Mouse (Mus musculus) hindbrain, embryonic 15.5 days (tissue): Measurements from ENCODE around the gene Cmip. TPM values are rescaled to one million over a fixed set of nuclear protein-coding genes. Genes with fewer than 3 reads are reported as not detected.

Source experiments
- ATAC-seq: fragments of 200-750 bp; cut with Nextera tagmentation; 2 replicates; pipeline ENCODE4 v1.8.0; 2017; ENCODE audit warnings: low read depth, moderate number of reproducible peaks, moderate TSS enrichment; ENCODE audit not compliant: low FRiP score
- H3K27ac ChIP-seq: fragments of 300-500 bp; sonication (generic); replicated peaks from 2 replicates; pipeline ENCODE4 v1.5.1; 2015; ENCODE audit warnings: mild to moderate bottlenecking, inconsistent platforms
- H3K27me3 ChIP-seq: fragments of 300-500 bp; sonication (generic); 2 replicates; pipeline ENCODE4 v1.6.1; 2015; ENCODE audit warnings: control low read depth, inconsistent platforms
- H3K36me3 ChIP-seq: fragments of 300-500 bp; sonication (generic); 2 replicates; pipeline ENCODE4 v1.6.1; 2015; ENCODE audit warnings: control low read depth, inconsistent platforms
- H3K4me1 ChIP-seq: fragments of 300-500 bp; sonication (generic); replicated peaks from 2 replicates; pipeline ENCODE4 v1.6.1; 2015; ENCODE audit warnings: control low read depth, inconsistent platforms
- H3K4me2 ChIP-seq: fragments of 300-500 bp; sonication (generic); 2 replicates; pipeline ENCODE4 v1.6.1; 2015; ENCODE audit warnings: moderate library complexity, mild to moderate bottlenecking, inconsistent platforms
- H3K4me3 ChIP-seq: fragments of 300-500 bp; sonication (generic); 2 replicates; pipeline ENCODE4 v1.5.1; 2015; ENCODE audit warnings: mild to moderate bottlenecking, inconsistent platforms
- H3K9ac ChIP-seq: fragments of 300-500 bp; sonication (generic); 2 replicates; pipeline ENCODE4 v1.6.1; 2015; ENCODE audit warnings: inconsistent platforms
- H3K9me3 ChIP-seq: fragments of 300-500 bp; sonication (generic); 2 replicates; pipeline ENCODE4 v1.6.1; 2016; ENCODE audit warnings: control low read depth, inconsistent platforms
- WGBS: fragments of 180-500 bp; shearing (Covaris S2); methylation state at CpG from one replicate; pipeline ENCODE4 v1.1.7; 2015; 5-methylcytosine and 5-hydroxymethylcytosine counted together
- polyA plus RNA-seq: library from polyadenylated mRNA; unstranded; fragments of >200 nt; fragmentation: Nextera tagmentation; extraction: Ambion mirVana; gene quantifications from 2 replicates; pipeline ENCODE4 v1.2.1, GENCODE M21; 2015

Cmip gene
- polyA plus RNA-seq, 1 experiment from 2014 or later: 203 TPM

DNA sequence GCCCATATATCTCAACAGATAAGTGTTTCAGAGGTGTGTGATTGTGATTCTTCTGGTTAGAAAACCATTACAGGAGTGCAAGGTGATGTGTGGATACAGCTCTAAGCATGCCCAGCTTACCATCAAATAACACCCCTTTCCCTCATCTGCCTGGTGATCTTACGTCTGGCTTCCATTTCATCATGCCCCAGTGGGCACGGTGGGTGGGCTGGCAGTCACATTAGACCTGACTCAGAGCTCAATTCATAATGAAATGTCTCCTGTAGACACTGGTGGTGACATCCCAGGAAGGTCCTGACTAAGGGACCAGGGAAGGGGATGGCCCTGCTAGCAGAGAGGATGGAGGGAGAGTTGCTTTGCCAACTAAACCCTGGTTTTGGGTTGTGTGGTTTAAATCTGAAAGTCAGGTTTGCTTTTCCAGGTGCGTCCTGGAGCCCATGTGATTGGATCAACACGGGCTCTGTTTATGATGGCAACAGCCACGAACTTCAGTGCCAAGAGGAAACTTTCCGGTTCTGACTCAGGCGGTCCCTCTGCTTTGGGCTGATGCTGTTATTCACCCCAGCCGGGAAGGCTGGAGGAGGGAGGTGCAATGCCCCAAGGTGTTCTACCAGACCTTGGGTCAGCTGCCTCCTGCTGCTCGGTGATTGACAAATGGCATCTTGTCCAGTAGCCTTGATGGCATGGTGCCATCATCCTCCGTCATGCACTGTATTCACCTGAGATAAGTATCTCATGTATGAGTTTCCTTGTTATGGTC is 231.6 kb downstream of the Cmip start:
- 78% methylated on average over 10 of the region's 10 CpGs for WGBS
- no peak for ATAC-seq

GRCm38 (mm10) chr8:117493543-117493942 is 236.7 kb downstream of the Cmip start:
- Histone ChIP-seq H3K9me3 (no peaks in the 10 kb centered on the region), H3K4me3 (no peak overlapping the region), H3K4me2 (no peak overlapping the region), H3K27ac (no peak overlapping the region), H3K27me3 (peaks cover 21% of the 10 kb centered on the region), H3K9ac (no peak overlapping the region), H3K36me3 (no peaks in the 10 kb centered on the region), H3K4me1 (peaks cover 6% of the 10 kb centered on the region)
- WGBS: 12% methylated on average over 9 of the region's 9 CpGs
- no peak for ATAC-seq

More for the DNA sequence above, 231.6 kb downstream of the Cmip start:
- Histone ChIP-seq H3K9ac (no peak overlapping the region), H3K4me3 (no peak overlapping the region), H3K27ac (no peak overlapping the region), H3K4me2 (no peak overlapping the region), H3K9me3 (no peaks in the 10 kb centered on the region), H3K4me1 (no peaks in the 10 kb centered on the region), H3K36me3 (no peaks in the 10 kb centered on the region), H3K27me3 (no peaks in the 10 kb centered on the region)

- no peaks in the 10 kb centered on the region for H3K9me3 ChIP-seq
- no peak overlapping the region for H3K4me3 ChIP-seq
- no peak for ATAC-seq
- H3K4me1 ChIP-seq: peaks cover 13% of the 10 kb centered on the region
- H3K9ac ChIP-seq: no peak overlapping the region
- H3K36me3 ChIP-seq: no peaks in the 10 kb centered on the region
- peaks cover 27% of the 10 kb centered on the region for H3K27me3 ChIP-seq
- no peak overlapping the region for H3K27ac ChIP-seq
- H3K4me2 ChIP-seq: no peak overlapping the region
- 83% methylated on average over 2 of the region's 2 CpGs for WGBS
These were observed 238.0 kb downstream of the Cmip start for GRCm38 (mm10) chr8:117494874-117495273.

DNA sequence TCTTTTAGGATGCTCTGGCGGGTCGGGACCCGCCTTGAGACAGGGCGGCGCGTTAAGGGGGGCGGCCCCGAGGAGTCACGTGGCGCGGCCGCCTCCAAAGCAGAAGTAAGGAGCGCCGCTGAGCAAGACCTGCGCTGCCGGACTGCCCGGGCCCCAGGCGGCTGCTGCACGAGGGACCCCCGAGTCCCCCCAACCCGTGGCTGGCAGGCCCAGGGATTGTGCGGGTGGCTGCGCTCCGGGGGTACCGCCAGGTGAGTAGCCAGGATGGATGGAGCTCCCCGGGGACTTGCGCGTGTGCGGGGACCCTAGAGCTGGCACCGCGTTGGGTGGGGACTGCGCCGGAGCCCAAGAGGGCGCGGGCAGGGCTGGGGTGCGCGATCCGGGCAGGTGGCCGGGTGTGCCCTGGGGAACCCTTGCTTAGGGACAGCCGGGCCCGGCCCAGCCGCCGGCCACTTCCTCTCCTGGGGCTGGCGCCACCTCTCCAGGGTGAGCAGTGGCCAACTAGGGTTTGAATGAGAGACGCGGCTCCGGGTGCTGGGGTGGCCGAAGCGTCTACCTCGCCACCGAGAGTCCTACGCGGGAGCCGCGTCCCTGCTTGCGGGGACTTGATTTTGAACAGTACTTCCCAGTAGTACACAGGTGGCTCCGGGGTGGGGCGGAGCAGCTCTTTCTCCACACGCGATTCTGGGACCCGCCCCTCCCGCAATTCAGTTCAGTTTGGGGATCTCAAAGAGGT is 241.5 kb downstream of the Cmip start, which contains the start of gene Plcg2:
Plcg2 (plus strand) TSS at position 113 of the 736 bp plus-strand sequence.
- Histone ChIP-seq H3K9me3 (no peaks in the 10 kb centered on the region), H3K4me3 (peak within 1 kb of the TSS; percentile 58), H3K36me3 (no peaks in the 10 kb centered on the region), H3K4me2 (peak within 1 kb of the TSS; percentile 100), H3K4me1 (peaks cover 13% of the 10 kb centered on the region), H3K9ac (peak within 1 kb of the TSS; percentile 48), H3K27ac (no peak within 1 kb of the TSS), H3K27me3 (peaks cover 27% of the 10 kb centered on the region)
- ATAC-seq: peak; percentile 42
- under 1% methylated on average over 61 of the region's 62 CpGs for WGBS

DNA sequence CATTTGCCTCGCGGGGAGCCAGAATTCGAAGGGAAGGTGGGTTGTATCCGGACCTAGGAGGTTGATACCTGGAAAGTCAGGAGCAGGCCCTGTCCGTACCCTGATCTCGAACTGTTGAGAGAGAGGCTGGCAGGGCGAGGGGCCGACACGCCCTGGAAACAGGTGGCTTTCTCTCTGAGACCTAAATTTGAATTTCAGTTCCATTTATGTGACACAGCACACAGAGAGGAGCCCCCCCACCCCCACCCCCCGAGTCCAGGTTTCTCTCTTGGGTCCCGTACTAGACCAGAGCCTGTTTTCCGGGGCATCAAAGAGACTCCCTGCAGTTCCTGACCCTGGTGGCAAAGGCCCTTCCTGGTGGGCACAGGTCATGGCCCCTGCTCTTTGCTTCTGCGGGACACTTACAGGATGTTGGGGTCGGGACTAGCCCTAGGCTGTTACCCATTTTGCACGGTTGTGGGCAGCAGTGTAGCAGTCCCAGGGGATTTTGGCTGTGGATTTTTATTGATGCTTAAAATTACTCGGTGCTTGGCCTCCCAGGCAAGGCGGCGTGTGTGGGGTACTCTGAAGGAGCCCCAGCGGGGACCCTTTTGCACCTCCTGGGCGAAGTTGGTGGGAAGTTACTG is 242.2 kb downstream of the Cmip start:
- Histone ChIP-seq H3K4me1 (peaks cover 13% of the 10 kb centered on the region), H3K27ac (no peak overlapping the region), H3K4me2 (peak overlapping the region; percentile 100), H3K9ac (no peak overlapping the region), H3K27me3 (peaks cover 23% of the 10 kb centered on the region), H3K4me3 (peak overlapping the region; percentile 58), H3K36me3 (no peaks in the 10 kb centered on the region), H3K9me3 (no peaks in the 10 kb centered on the region)
- WGBS: 8% methylated on average over 20 of the region's 20 CpGs
- ATAC-seq: no peak

- H3K9me3 ChIP-seq: no peaks in the 10 kb centered on the region
- no peak overlapping the region for H3K27ac ChIP-seq
- peaks cover 13% of the 10 kb centered on the region for H3K4me1 ChIP-seq
- peaks cover 23% of the 10 kb centered on the region for H3K27me3 ChIP-seq
- H3K4me3 ChIP-seq: no peak overlapping the region
- WGBS: 86% methylated on average over 5 of the region's 5 CpGs
- no peak for ATAC-seq
- H3K36me3 ChIP-seq: no peaks in the 10 kb centered on the region
- no peak overlapping the region for H3K4me2 ChIP-seq
- H3K9ac ChIP-seq: no peak overlapping the region
These were observed 243.5 kb downstream of the Cmip start for GRCm38 (mm10) chr8:117500232-117500823.

DNA sequence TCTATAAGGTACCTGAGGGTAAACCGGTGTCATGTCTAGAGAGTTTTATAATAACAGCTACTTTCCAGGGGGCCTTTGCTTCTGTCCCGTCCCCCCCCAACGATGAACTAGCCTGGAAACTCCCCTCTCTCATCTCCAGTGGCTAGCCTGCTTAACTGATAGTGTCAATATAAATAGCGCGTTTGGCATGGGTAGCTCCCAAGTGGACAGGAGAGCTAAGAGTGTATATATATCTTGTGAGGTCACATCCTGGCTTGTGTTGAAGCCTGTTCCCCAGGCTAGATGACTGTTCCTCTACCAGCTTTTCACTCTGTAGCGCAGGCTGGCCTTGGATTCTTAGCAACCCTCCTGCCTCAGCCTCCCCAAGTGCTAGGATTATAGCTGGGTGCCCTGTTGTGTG is 244.5 kb downstream of the Cmip start:
- Histone ChIP-seq H3K4me2 (no peak overlapping the region), H3K36me3 (no peaks in the 10 kb centered on the region), H3K27ac (no peak overlapping the region), H3K9ac (no peak overlapping the region), H3K27me3 (peaks cover 23% of the 10 kb centered on the region), H3K4me3 (no peak overlapping the region), H3K4me1 (peaks cover 13% of the 10 kb centered on the region), H3K9me3 (no peaks in the 10 kb centered on the region)
- no peak for ATAC-seq
- WGBS: 93% methylated on average over 6 of the region's 6 CpGs

DNA sequence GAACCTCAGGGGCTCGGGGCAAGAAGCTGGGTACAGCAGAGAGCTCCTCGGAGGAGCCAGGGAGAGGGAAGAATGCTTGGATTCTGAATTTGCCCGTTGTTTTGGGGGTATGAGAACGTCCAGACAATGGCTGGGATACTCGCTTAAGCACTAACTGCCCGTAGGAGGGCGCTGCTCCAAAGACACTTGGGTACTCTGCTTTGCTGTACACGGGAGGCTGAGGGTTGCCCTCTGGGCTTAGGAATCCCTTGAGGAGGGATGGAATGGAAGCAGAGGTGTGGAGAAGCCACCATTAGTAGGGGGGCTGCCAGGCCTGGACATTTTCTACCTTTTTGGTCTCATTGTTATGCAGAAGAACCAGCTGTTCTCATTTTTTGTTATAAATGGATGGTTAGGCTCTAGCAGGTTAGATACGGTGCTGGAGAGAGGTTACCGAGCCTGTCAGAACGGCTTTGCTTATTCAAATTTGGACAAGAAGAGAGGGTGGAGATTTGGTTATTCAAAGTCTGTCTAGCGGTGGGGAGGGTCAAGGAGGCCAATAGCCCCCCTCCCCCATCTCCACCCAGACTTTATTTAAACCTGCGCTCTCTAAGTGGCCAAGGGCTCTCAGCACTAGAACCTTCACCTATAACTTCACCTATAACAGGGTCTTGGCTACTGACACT is 246.7 kb downstream of the Cmip start:
- H3K9ac ChIP-seq: no peak overlapping the region
- no peak for ATAC-seq
- peaks cover 6% of the 10 kb centered on the region for H3K27me3 ChIP-seq
- H3K4me2 ChIP-seq: no peak overlapping the region
- 52% methylated on average over 13 of the region's 13 CpGs for WGBS
- H3K4me1 ChIP-seq: peaks cover 7% of the 10 kb centered on the region
- H3K36me3 ChIP-seq: no peaks in the 10 kb centered on the region
- no peaks in the 10 kb centered on the region for H3K9me3 ChIP-seq
- H3K27ac ChIP-seq: no peak overlapping the region
- no peak overlapping the region for H3K4me3 ChIP-seq

GRCm38 (mm10) chr8:117507703-117508102 is 250.8 kb downstream of the Cmip start:
- WGBS: 89% methylated on average over 8 of the region's 8 CpGs
- Histone ChIP-seq H3K27ac (no peak overlapping the region), H3K9ac (no peak overlapping the region), H3K9me3 (0 out of 2 replicates have a peak, but pooled peaks cover 5% of the 10 kb centered on the region), H3K4me3 (no peak overlapping the region), H3K27me3 (no peaks in the 10 kb centered on the region), H3K4me2 (no peak overlapping the region), H3K4me1 (no peaks in the 10 kb centered on the region), H3K36me3 (no peaks in the 10 kb centered on the region)
- ATAC-seq: no peak
